Mouse (Mus musculus): ENCODE data around the gene Cry2. TPM values are rescaled to one million over a fixed set of nuclear protein-coding genes. Genes with fewer than 3 reads are reported as not detected.

The Cry2 gene
- polyA plus RNA-seq, 1 experiment from 2014 or later: 17.7 TPM

DNA sequence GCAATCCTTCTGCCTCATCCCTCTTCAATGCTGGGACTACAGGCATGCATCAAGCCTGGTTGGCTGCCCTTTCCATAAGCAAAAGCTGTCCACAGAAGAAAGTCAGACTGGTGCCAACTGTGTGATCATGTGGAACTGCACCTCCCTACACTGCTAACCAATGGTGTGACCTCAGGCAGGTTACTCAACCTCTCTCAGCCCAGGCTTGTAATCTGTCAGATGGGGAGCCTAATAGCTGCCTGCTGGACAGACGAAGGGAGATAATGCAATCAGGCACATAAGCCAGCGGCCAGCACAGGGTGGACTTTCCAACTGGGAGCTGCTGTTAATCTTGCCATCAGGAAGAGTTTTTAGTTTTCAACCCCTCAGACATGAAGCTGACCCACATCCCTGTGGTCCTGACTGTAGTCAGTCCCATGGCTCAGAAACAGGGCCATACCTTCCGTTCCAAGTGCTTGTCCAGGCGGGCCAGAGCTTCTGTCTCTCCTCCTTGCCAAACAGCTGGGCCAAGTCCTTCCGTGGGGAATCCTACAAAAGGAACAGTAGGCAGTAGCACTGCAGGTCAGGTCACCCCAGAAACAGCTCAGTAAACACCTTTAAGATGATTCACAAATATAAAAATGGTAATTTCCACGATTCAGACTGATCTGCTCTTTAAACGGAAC, 12.0 kb downstream of the Cry2 start:
- peaks cover 18% of the 10 kb centered on the region for H3K36me3 ChIP-seq (ENCODE audit: control insufficient read depth, insufficient read depth, low read length)
- 88% methylated on average over 7 of the region's 7 CpGs for WGBS (ENCODE audit: insufficient replicate concordance)

DNA sequence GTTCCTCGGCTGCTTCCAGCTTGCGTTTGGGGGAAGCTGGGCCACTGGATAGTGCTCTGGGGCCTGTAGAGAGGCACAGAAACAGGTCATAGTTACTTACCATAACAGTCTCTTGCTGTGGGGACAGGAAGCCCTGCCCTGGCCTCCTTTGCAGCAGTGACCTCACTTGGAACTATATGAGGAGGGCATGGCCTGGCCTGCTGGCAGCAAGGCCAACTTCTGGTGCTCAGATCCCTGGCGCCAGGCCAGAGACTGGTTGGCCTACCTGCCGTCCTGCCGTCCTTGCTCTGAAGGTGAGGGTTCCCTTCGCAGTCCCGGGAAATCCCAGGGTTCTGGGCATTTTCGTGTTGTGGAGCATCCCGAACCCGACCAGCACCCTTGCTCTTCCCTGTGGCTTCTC, 22.1 kb downstream of the Cry2 start:
- Histone ChIP-seq H3K27ac (ENCODE audit: low read depth, low read length) (no peak overlapping the region), H3K4me3 (ENCODE audit: low read depth, low read length) (no peak overlapping the region), H3K4me1 (ENCODE audit: control insufficient read depth, insufficient read depth, low read length) (no peaks in the 10 kb centered on the region), H3K36me3 (ENCODE audit: control insufficient read depth, insufficient read depth, low read length) (peaks cover 57% of the 10 kb centered on the region), H3K9ac (ENCODE audit: low read depth, low read length) (no peak overlapping the region), H3K9me3 (replicated peaks; ENCODE audit: control insufficient read depth, low read length) (no peaks in the 10 kb centered on the region), H3K27me3 (ENCODE audit: control insufficient read depth, insufficient read depth, low read length) (no peaks in the 10 kb centered on the region), H3K4me2 (no peak overlapping the region)
- WGBS (ENCODE audit: insufficient replicate concordance): 93% methylated on average over 10 of the region's 10 CpGs
- ATAC-seq (replicated peaks; ENCODE audit: insufficient number of reproducible peaks, low FRiP score, low TSS enrichment): no peak

More for the DNA sequence above, 12.0 kb downstream of the Cry2 start:
- no peak overlapping the region for H3K27ac ChIP-seq (ENCODE audit: low read depth, low read length)
- no peaks in the 10 kb centered on the region for H3K9me3 ChIP-seq (replicated peaks; ENCODE audit: control insufficient read depth, low read length)
- H3K27me3 ChIP-seq (ENCODE audit: control insufficient read depth, insufficient read depth, low read length): no peaks in the 10 kb centered on the region
- no peak overlapping the region for H3K4me3 ChIP-seq (ENCODE audit: low read depth, low read length)
- no peak overlapping the region for H3K4me2 ChIP-seq
- peaks cover 26% of the 10 kb centered on the region for H3K4me1 ChIP-seq (ENCODE audit: control insufficient read depth, insufficient read depth, low read length)
- ATAC-seq (replicated peaks; ENCODE audit: insufficient number of reproducible peaks, low FRiP score, low TSS enrichment): no peak
- H3K9ac ChIP-seq (ENCODE audit: low read depth, low read length): no peak overlapping the region

DNA sequence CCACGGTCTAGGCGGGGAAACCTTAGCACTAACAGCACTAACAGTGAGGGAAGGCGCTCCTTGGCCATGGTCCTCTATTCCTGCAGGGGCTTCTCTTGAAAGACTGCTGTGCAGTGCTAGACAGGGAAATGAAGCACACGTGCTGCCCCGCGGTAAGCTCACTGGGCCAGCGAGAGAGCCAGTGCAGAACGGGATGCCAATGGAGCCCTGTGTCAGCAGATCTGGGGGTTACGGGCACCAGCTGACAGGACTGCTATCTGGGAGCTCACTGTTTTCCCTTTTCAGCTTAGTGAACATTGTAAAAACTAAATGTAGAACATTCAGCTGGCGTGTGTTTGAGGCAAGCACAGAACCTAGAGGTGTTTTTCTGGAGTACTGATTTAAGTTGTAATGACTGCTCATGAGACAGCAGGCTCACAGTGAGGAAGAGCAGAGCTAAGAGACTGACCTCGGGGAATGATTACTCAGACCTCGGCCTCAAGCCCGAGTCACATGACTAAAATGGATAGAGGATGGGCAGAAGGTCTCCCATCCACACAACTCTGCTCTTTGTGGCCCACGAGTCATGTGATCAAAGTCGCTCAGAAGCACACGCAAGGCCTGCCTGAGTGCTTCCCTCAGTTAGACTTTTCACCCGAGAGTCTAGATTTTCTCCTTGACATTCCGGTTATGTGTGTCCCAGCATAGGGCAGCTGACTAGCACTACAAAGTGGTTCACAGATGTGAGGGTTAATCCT, 25.4 kb downstream of the Cry2 start:
- H3K4me1 ChIP-seq (ENCODE audit: control insufficient read depth, insufficient read depth, low read length): no peaks in the 10 kb centered on the region
- H3K27me3 ChIP-seq (ENCODE audit: control insufficient read depth, insufficient read depth, low read length): no peaks in the 10 kb centered on the region
- H3K36me3 ChIP-seq (ENCODE audit: control insufficient read depth, insufficient read depth, low read length): peaks cover 51% of the 10 kb centered on the region
- no peak for ATAC-seq (replicated peaks; ENCODE audit: insufficient number of reproducible peaks, low FRiP score, low TSS enrichment)
- whole genome bisulfite sequencing (ENCODE audit: insufficient replicate concordance): 89% methylated on average over 18 of the region's 18 CpGs
- H3K4me2 ChIP-seq: no peak overlapping the region
- no peak overlapping the region for H3K4me3 ChIP-seq (ENCODE audit: low read depth, low read length)
- H3K9ac ChIP-seq (ENCODE audit: low read depth, low read length): no peak overlapping the region
- no peaks in the 10 kb centered on the region for H3K9me3 ChIP-seq (replicated peaks; ENCODE audit: control insufficient read depth, low read length)
- H3K27ac ChIP-seq (ENCODE audit: low read depth, low read length): no peak overlapping the region

GRCm38 (mm10) chr2:92405687-92406086, 28.2 kb downstream of the Cry2 start:
- 95% methylated on average over 7 of the region's 7 CpGs for WGBS (ENCODE audit: insufficient replicate concordance)
- Histone ChIP-seq H3K4me3 (ENCODE audit: low read depth, low read length) (no peak overlapping the region), H3K27me3 (ENCODE audit: control insufficient read depth, insufficient read depth, low read length) (peaks cover 7% of the 10 kb centered on the region), H3K4me1 (ENCODE audit: control insufficient read depth, insufficient read depth, low read length) (peaks cover 1% of the 10 kb centered on the region; the same call in 1 of the 2 replicates), H3K9ac (ENCODE audit: low read depth, low read length) (no peak overlapping the region), H3K27ac (ENCODE audit: low read depth, low read length) (no peak overlapping the region), H3K9me3 (replicated peaks; ENCODE audit: control insufficient read depth, low read length) (no peaks in the 10 kb centered on the region), H3K4me2 (no peak overlapping the region), H3K36me3 (ENCODE audit: control insufficient read depth, insufficient read depth, low read length) (peaks cover 27% of the 10 kb centered on the region)
- ATAC-seq (replicated peaks; ENCODE audit: insufficient number of reproducible peaks, low FRiP score, low TSS enrichment): no peak

GRCm38 (mm10) chr2:92404737-92405136, 29.1 kb downstream of the Cry2 start:
- WGBS (ENCODE audit: insufficient replicate concordance): 81% methylated on average over 6 of the region's 6 CpGs
- Histone ChIP-seq H3K27ac (ENCODE audit: low read depth, low read length) (no peak overlapping the region), H3K4me1 (ENCODE audit: control insufficient read depth, insufficient read depth, low read length) (peaks cover 2% of the 10 kb centered on the region; the same call in 1 of the 2 replicates), H3K9ac (ENCODE audit: low read depth, low read length) (no peak overlapping the region), H3K9me3 (replicated peaks; ENCODE audit: control insufficient read depth, low read length) (no peaks in the 10 kb centered on the region), H3K27me3 (ENCODE audit: control insufficient read depth, insufficient read depth, low read length) (peaks cover 12% of the 10 kb centered on the region), H3K36me3 (ENCODE audit: control insufficient read depth, insufficient read depth, low read length) (peaks cover 20% of the 10 kb centered on the region), H3K4me2 (no peak overlapping the region), H3K4me3 (ENCODE audit: low read depth, low read length) (no peak overlapping the region)
- ATAC-seq (replicated peaks; ENCODE audit: insufficient number of reproducible peaks, low FRiP score, low TSS enrichment): no peak

DNA sequence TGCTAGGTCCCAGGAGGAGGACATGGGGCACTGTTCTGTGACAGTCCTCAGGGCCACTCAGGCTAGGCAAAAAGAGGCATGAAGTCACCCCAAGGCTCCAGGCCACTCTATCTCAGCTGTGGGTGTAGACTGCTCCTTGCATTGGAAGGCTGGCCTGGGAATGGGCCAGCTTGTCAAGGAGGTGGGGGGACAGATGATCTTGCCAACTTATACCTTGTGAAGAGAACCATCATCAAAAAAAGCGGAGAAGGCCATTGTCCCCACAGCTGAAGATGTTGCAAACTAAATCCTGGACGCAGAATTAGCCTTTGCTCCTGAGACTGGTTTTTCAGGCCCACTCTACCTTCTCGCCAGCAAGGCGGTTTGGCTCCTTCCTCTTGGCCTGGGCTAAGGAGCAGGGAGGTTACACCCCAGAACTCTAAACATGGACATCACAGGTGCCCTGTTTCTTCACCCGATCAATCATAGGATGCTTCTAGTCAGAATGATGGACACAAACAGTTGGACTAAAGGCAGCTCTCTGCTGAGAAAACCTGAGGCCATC, 30.0 kb downstream of the Cry2 start:
- no peak for ATAC-seq (replicated peaks; ENCODE audit: insufficient number of reproducible peaks, low FRiP score, low TSS enrichment)
- Histone ChIP-seq H3K27ac (ENCODE audit: low read depth, low read length) (no peak overlapping the region), H3K4me1 (ENCODE audit: control insufficient read depth, insufficient read depth, low read length) (peaks cover 2% of the 10 kb centered on the region; the same call in 1 of the 2 replicates), H3K9me3 (replicated peaks; ENCODE audit: control insufficient read depth, low read length) (no peaks in the 10 kb centered on the region), H3K36me3 (ENCODE audit: control insufficient read depth, insufficient read depth, low read length) (peaks cover 11% of the 10 kb centered on the region), H3K9ac (ENCODE audit: low read depth, low read length) (no peak overlapping the region), H3K4me2 (no peak overlapping the region), H3K4me3 (ENCODE audit: low read depth, low read length) (no peak overlapping the region), H3K27me3 (ENCODE audit: control insufficient read depth, insufficient read depth, low read length) (peaks cover 12% of the 10 kb centered on the region)
- WGBS (ENCODE audit: insufficient replicate concordance): 83% methylated on average over 5 of the region's 5 CpGs

DNA sequence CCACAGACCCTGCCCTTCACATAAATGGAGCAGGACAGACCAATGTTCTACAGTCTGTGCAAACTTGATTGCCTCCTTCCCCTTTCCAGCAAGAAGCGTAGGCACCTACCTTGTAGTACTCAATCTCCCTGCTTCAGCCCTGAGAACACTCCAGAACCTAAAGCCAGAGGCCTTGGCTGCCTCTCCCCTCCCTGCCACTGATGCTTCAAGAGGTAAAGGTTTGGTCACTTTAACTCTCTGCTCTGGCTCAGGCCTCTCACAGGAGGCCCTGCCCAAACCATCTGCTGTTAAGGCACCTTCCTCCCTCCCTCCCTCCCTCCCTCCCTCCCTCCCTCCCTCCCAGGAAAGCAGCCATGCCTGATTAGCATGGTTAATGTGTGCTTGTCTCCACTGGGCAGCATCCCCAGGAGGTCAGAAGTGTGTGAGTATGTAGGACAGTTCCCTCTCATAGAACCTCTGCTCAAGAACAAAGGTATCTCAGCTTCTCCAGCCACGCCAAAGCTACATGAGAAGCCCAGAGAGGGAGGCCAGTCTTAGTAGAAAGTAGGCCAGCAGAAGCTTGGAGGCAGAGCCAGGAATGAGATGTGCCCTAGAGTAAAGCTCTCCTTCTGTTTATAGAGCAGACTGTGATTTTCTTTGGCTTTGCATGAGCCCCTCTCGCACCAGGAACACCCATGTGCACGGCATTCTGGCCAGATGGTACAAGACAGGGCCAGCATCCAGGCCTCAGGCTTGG, 31.1 kb downstream of the Cry2 start:
- H3K9ac ChIP-seq (ENCODE audit: low read depth, low read length): no peak overlapping the region
- WGBS (ENCODE audit: insufficient replicate concordance): 68% methylated on average over 4 of the region's 4 CpGs

GRCm38 (mm10) chr2:92401091-92401561, 32.7 kb downstream of the Cry2 start, which contains the start of gene Mapk8ip1:
Gene Mapk8ip1, minus strand, starts transcription at chr2:92401263.
- H3K4me1 ChIP-seq (ENCODE audit: control insufficient read depth, insufficient read depth, low read length): peaks cover 2% of the 10 kb centered on the region; the same call in 1 of the 2 replicates
- H3K27ac ChIP-seq (ENCODE audit: low read depth, low read length): no peak within 1 kb of the TSS
- H3K4me3 ChIP-seq (ENCODE audit: low read depth, low read length): peak within 1 kb of the TSS; percentile 63
- peaks cover 7% of the 10 kb centered on the region; the same call in 1 of the 2 replicates for H3K36me3 ChIP-seq (ENCODE audit: control insufficient read depth, insufficient read depth, low read length)
- peak within 1 kb of the TSS; percentile 61; the same call in 1 of the 2 replicates for H3K9ac ChIP-seq (ENCODE audit: low read depth, low read length)
- peaks cover 12% of the 10 kb centered on the region for H3K27me3 ChIP-seq (ENCODE audit: control insufficient read depth, insufficient read depth, low read length)
- no peaks in the 10 kb centered on the region for H3K9me3 ChIP-seq (replicated peaks; ENCODE audit: control insufficient read depth, low read length)
- ATAC-seq (replicated peaks; ENCODE audit: insufficient number of reproducible peaks, low FRiP score, low TSS enrichment): peak; percentile 41
- peak within 1 kb of the TSS; percentile 97 for H3K4me2 ChIP-seq
- 1% methylated on average over 48 of the region's 59 CpGs for WGBS (ENCODE audit: insufficient replicate concordance)

More for the DNA sequence above, 31.1 kb downstream of the Cry2 start:
- Histone ChIP-seq H3K27ac (ENCODE audit: low read depth, low read length) (no peak overlapping the region), H3K27me3 (ENCODE audit: control insufficient read depth, insufficient read depth, low read length) (peaks cover 12% of the 10 kb centered on the region), H3K4me2 (no peak overlapping the region), H3K4me1 (ENCODE audit: control insufficient read depth, insufficient read depth, low read length) (peaks cover 2% of the 10 kb centered on the region; the same call in 1 of the 2 replicates), H3K4me3 (ENCODE audit: low read depth, low read length) (no peak overlapping the region), H3K36me3 (ENCODE audit: control insufficient read depth, insufficient read depth, low read length) (peaks cover 9% of the 10 kb centered on the region; the same call in 1 of the 2 replicates), H3K9me3 (replicated peaks; ENCODE audit: control insufficient read depth, low read length) (no peaks in the 10 kb centered on the region)
- ATAC-seq (replicated peaks; ENCODE audit: insufficient number of reproducible peaks, low FRiP score, low TSS enrichment): no peak
